Mouse (Mus musculus) lung, embryonic 14.5 days (tissue): ENCODE measurements at regions not wholly inside any gene's neighbourhood (a gene's known extent, or its start where the extent isn't known, plus 50 kb on each side); places are given as distances from the start of the nearest gene placed in this dataset.

Source experiments
- ATAC-seq: fragments of 200-750 bp; cut with Nextera tagmentation; 2 replicates; pipeline ENCODE4 v1.8.0; 2017; ENCODE audit warnings: mild to moderate bottlenecking, moderate TSS enrichment, moderate library complexity; ENCODE audit not compliant: insufficient read depth
- DNase-seq: peaks from one replicate; pipeline ENCODE4 v3.0.0-alpha.2; 2015
- H3K27ac ChIP-seq: fragments of 300-500 bp; sonication (generic); 2 replicates; pipeline ENCODE4 v1.5.1; 2014; ENCODE audit warnings: low read depth, mild to moderate bottlenecking, moderate library complexity
- H3K27me3 ChIP-seq: fragments of 300-500 bp; sonication (generic); 2 replicates; pipeline ENCODE4 v1.6.1; 2014; ENCODE audit warnings: low read length, control low read depth; ENCODE audit not compliant: insufficient read depth
- H3K36me3 ChIP-seq: fragments of 300-500 bp; sonication (generic); 2 replicates; pipeline ENCODE4 v1.6.1; 2014; ENCODE audit warnings: control low read depth; ENCODE audit not compliant: insufficient read depth
- H3K4me1 ChIP-seq: fragments of 300-500 bp; sonication (generic); 2 replicates; pipeline ENCODE4 v1.6.1; 2014; ENCODE audit warnings: antibody characterized with exemption, control low read depth; ENCODE audit not compliant: insufficient read depth
- H3K4me2 ChIP-seq: fragments of 300-500 bp; sonication (generic); 2 replicates; pipeline ENCODE4 v1.6.1; 2014; ENCODE audit warnings: mild to moderate bottlenecking
- H3K4me3 ChIP-seq: fragments of 300-500 bp; sonication (generic); 2 replicates; pipeline ENCODE4 v1.5.1; 2014; ENCODE audit warnings: low read depth, low read length
- H3K9ac ChIP-seq: fragments of 300-500 bp; sonication (generic); 2 replicates; pipeline ENCODE4 v1.6.1; 2014
- H3K9me3 ChIP-seq: fragments of 300-500 bp; sonication (generic); 2 replicates; pipeline ENCODE4 v1.6.1; 2016; ENCODE audit warnings: low read depth, low read length, control low read depth
- CTCF ChIP-seq: IDR thresholded peaks from 2 replicates; pipeline ENCODE4 v1.5.1; 2016; ENCODE audit warnings: antibody characterized with exemption, low read depth
- WGBS: fragments of 180-500 bp; shearing (Covaris S2); extraction: QIAGEN DNeasy Blood & Tissue Kit; methylation state at CpG from one replicate; pipeline ENCODE4 v1.1.7; 2014; 5-methylcytosine and 5-hydroxymethylcytosine counted together

GRCm38 (mm10) chr16:80893761-80894160, 306.7 kb upstream of the Ncam2 start:
- Histone ChIP-seq H3K9ac (no peak overlapping the region), H3K27ac (no peak overlapping the region), H3K4me2 (no peak overlapping the region), H3K4me1 (no peaks in the 10 kb centered on the region), H3K9me3 (no peaks in the 10 kb centered on the region), H3K4me3 (no peak overlapping the region), H3K36me3 (no peaks in the 10 kb centered on the region), H3K27me3 (no peaks in the 10 kb centered on the region)
- WGBS: 73% methylated on average over 4 of the region's 4 CpGs
- no peak for TF ChIP-seq CTCF
- DNase-seq: no peak
- no peak for ATAC-seq

- Histone ChIP-seq H3K4me2 (no peak overlapping the region), H3K27ac (no peak overlapping the region), H3K4me1 (no peaks in the 10 kb centered on the region), H3K9me3 (no peaks in the 10 kb centered on the region), H3K9ac (no peak overlapping the region), H3K4me3 (no peak overlapping the region), H3K36me3 (no peaks in the 10 kb centered on the region), H3K27me3 (no peaks in the 10 kb centered on the region)
- TF ChIP-seq CTCF: no peak
- 74% methylated on average over 1 of the region's 1 CpGs for WGBS
- DNase-seq: no peak
- no peak for ATAC-seq
Measured at GRCm38 (mm10) chr16:80920711-80921279, 279.7 kb upstream of the Ncam2 start.

- Histone ChIP-seq H3K4me2 (no peak overlapping the region), H3K4me3 (no peak overlapping the region), H3K27me3 (no peaks in the 10 kb centered on the region), H3K9ac (no peak overlapping the region), H3K9me3 (no peaks in the 10 kb centered on the region), H3K27ac (no peak overlapping the region), H3K4me1 (no peaks in the 10 kb centered on the region), H3K36me3 (no peaks in the 10 kb centered on the region)
- TF ChIP-seq CTCF: no peak
- WGBS: 46% methylated on average over 3 of the region's 3 CpGs
- DNase-seq (no peak), ATAC-seq (peak; percentile 74; the same call in 1 of the 2 replicates)
Measured at GRCm38 (mm10) chr16:80931017-80931416, 269.5 kb upstream of the Ncam2 start.

DNA sequence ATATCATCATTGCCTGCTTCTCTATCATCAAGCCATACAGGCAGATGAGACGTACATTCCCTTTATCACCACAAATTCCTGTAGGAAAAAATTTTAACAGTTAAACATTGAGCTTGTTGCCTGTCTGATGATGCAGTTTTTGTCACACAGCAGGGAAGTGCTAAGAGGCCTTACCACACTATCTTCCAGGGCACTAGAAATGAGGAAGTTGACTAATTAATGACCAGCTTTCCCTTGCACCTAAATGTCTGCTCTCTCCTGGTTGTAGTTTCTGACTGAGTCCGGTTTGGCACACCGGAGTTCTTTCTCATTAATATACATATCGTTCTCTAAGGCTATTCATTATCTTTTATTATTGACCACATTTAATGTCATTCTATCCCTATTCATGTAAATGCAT, 269.0 kb upstream of the Ncam2 start:
- no peak for DNase-seq
- H3K4me1 ChIP-seq: no peaks in the 10 kb centered on the region
- H3K4me2 ChIP-seq: no peak overlapping the region
- H3K27ac ChIP-seq: no peak overlapping the region
- ATAC-seq: no peak
- WGBS: 70% methylated on average over 4 of the region's 4 CpGs
- no peak overlapping the region for H3K9ac ChIP-seq
- no peak for TF ChIP-seq CTCF
- H3K4me3 ChIP-seq: no peak overlapping the region
- no peaks in the 10 kb centered on the region for H3K9me3 ChIP-seq
- no peaks in the 10 kb centered on the region for H3K36me3 ChIP-seq
- H3K27me3 ChIP-seq: no peaks in the 10 kb centered on the region

- no peak for ATAC-seq
- H3K36me3 ChIP-seq: no peaks in the 10 kb centered on the region
- no peaks in the 10 kb centered on the region for H3K4me1 ChIP-seq
- no peak overlapping the region for H3K4me3 ChIP-seq
- H3K9ac ChIP-seq: no peak overlapping the region
- 88% methylated on average over 1 of the region's 1 CpGs for WGBS
- H3K9me3 ChIP-seq: no peaks in the 10 kb centered on the region
- TF ChIP-seq CTCF: no peak
- DNase-seq: no peak
- H3K27ac ChIP-seq: no peak overlapping the region
- H3K27me3 ChIP-seq: no peaks in the 10 kb centered on the region
- no peak overlapping the region for H3K4me2 ChIP-seq
Measured at GRCm38 (mm10) chr16:80935741-80936140, 264.8 kb upstream of the Ncam2 start.

DNA sequence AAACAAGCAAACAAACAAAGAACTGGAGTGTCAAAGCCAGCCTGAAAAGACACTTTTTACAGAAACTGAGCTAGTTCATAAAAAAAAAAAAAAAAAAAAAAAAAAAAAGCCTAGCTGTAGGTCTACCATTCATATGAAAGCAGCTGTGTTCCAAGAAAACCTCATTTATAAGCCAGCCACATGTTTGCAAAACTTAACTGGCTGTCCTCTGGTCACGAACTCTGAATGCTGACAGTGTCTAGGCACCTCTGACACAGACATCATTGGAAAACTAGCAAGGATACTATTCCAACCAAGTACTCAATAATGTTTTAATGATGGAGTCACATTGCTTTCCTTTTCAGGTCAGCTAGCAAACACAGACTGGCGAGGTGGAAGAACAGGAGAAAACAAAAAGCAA, 238.4 kb upstream of the Ncam2 start:
- Histone ChIP-seq H3K9me3 (no peaks in the 10 kb centered on the region), H3K36me3 (no peaks in the 10 kb centered on the region), H3K27ac (no peak overlapping the region), H3K4me3 (no peak overlapping the region), H3K9ac (no peak overlapping the region), H3K4me1 (no peaks in the 10 kb centered on the region), H3K4me2 (no peak overlapping the region), H3K27me3 (no peaks in the 10 kb centered on the region)
- ATAC-seq: no peak
- WGBS: 52% methylated on average over 2 of the region's 2 CpGs
- DNase-seq: no peak
- no peak for TF ChIP-seq CTCF

DNA sequence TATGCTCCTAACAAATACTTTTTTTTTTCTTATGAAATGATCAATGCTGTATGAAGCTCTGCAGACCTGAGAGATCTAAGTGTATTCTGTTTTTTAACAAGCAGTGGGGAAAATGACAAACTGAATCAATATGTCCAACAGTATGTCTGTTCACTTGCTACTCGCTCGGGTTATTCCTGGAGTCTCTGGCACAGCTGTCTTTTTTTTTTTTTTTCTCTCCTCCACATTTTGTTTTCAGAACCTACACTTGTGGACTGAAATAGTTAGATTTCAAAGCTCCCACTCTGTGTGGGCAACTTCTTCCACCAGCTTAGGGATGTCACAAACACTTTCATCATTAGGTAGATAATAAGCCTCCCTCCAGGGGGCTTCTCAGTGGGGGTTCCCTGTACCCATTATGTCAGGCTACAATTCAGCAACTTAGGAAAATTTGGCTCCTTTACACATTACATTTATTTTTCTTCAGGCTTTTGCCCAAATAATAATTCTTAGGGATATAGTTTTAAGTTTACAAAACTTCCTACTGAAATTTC, 218.9 kb upstream of the Ncam2 start:
- H3K4me2 ChIP-seq: no peak overlapping the region
- H3K9ac ChIP-seq: no peak overlapping the region
- H3K36me3 ChIP-seq: no peaks in the 10 kb centered on the region
- no peak overlapping the region for H3K27ac ChIP-seq
- no peak for TF ChIP-seq CTCF
- ATAC-seq (no peak), DNase-seq (no peak)
- no peak overlapping the region for H3K4me3 ChIP-seq
- H3K9me3 ChIP-seq: no peaks in the 10 kb centered on the region
- H3K4me1 ChIP-seq: no peaks in the 10 kb centered on the region
- 41% methylated on average over 2 of the region's 2 CpGs for WGBS
- no peaks in the 10 kb centered on the region for H3K27me3 ChIP-seq
